Mouse (Mus musculus) forebrain, embryonic 10.5 days (tissue): ENCODE results near the gene Selenbp2. TPM values are rescaled to one million over a fixed set of nuclear protein-coding genes. Genes with fewer than 3 reads are reported as not detected.
"Not testable (repeated sequence)": the region's sequence is repeated elsewhere in the genome, so short reads cannot be mapped to it uniquely, and the experiment has no call there.

ENCODE experiments used
- DNase-seq: peaks from one replicate; pipeline ENCODE4 v3.0.0-alpha.2; 2017; ENCODE audit warnings: low spot score; ENCODE audit errors: extremely low spot score
- H3K27ac ChIP-seq: fragments of 300-500 bp; sonication (generic); 2 replicates; pipeline ENCODE4 v1.5.1; 2016; ENCODE audit warnings: mild to moderate bottlenecking
- H3K27me3 ChIP-seq: fragments of 300-500 bp; sonication (generic); 2 replicates; pipeline ENCODE4 v1.6.1; 2016; ENCODE audit warnings: mild to moderate bottlenecking; ENCODE audit not compliant: poor library complexity, severe bottlenecking
- H3K36me3 ChIP-seq: fragments of 300-500 bp; sonication (generic); replicated peaks from 2 replicates; pipeline ENCODE4 v1.6.1; 2016; ENCODE audit warnings: mild to moderate bottlenecking, moderate library complexity
- H3K4me1 ChIP-seq: fragments of 300-500 bp; sonication (generic); 2 replicates; pipeline ENCODE4 v1.6.1; 2016
- H3K4me3 ChIP-seq: fragments of 300-500 bp; sonication (generic); 2 replicates; pipeline ENCODE4 v1.5.1; 2016; ENCODE audit warnings: mild to moderate bottlenecking, moderate library complexity
- H3K9me3 ChIP-seq: fragments of 300-500 bp; sonication (generic); 2 replicates; pipeline ENCODE4 v1.6.1; 2016; ENCODE audit warnings: mild to moderate bottlenecking, moderate library complexity
- WGBS: fragments of 180-500 bp; shearing (Covaris S2); methylation state at CpG from one replicate; pipeline ENCODE4 v1.1.7; 2016; 5-methylcytosine and 5-hydroxymethylcytosine counted together
- polyA plus RNA-seq: library from polyadenylated mRNA; unstranded; fragments of >200 nt; fragmentation: Nextera tagmentation; extraction: Ambion mirVana; gene quantifications from 2 replicates; pipeline ENCODE4 v1.2.1, GENCODE M21; 2016

Selenbp2 gene
- polyA plus RNA-seq, 1 experiment from 2014 or later: not detected

DNA sequence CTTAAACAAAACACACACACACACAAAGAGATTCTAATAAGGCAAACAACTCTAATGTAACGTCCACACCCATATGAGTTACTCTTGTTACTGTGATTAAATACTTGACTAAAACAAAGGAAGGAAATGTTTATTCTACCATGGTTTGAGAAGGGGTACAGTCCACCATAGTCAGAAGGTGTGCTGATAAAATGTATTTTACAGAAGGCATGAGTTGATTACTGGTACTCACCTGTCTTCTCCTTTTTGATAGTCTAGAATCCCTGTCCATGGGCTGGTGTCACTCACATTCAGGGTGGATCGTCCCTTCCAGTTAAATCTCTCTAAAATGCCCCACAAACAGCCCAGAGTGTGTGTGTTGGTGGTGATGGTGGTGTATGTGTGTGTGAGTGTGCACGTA, 9.5 kb downstream of the Selenbp2 start:
- no peak overlapping the region for H3K4me3 ChIP-seq
- WGBS: 79% methylated on average over 3 of the region's 3 CpGs
- no peaks in the 10 kb centered on the region for H3K36me3 ChIP-seq
- H3K27ac ChIP-seq: no peak overlapping the region
- DNase-seq: no peak
- peaks cover 4% of the 10 kb centered on the region; the same call in 1 of the 2 replicates for H3K9me3 ChIP-seq
- no peaks in the 10 kb centered on the region for H3K4me1 ChIP-seq
- no peaks in the 10 kb centered on the region for H3K27me3 ChIP-seq

DNA sequence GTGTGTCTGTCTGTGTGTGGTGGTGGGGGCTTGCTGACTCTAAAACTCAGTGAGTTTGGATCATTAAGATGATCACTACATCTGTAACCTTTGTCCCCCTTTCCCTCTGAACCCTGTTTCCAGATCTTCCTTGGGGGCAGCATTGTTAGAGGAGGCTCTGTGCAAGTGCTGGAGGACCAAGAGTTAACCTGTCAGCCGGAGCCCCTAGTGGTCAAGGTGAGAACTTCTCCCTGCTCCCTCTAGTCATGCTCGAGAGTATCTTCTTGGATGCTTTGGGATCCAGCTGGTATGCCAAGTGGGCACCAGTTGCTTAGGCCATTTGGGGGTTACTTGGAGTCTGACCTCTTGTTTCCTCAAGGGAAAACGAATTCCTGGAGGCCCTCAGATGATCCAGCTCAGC, 10.0 kb downstream of the Selenbp2 start:
- H3K4me3 ChIP-seq, H3K9me3 ChIP-seq, DNase-seq, H3K36me3 ChIP-seq, H3K27me3 ChIP-seq, H3K27ac ChIP-seq, H3K4me1 ChIP-seq: not testable (repeated sequence)
- 31% methylated on average over 3 of the region's 3 CpGs for WGBS

DNA sequence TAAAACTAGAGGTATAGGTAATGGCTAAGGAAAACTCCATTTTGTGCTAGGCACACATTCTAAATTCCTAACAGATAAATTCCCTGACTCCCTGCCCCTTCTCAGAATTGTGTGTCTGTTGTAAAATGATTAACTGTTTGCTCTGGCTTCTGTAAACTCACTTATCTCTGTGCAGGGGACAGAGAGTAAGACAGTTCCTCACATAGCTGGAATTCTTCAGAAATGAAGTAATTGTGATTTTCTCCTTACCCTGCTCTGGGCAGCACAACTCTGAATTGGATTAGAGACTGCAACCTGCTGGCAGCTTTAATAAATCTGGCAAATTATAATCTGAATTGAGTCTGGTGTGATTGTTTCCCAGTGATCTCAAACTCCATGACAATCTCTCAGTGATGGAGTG, 17.2 kb downstream of the Selenbp2 start:
- H3K27me3 ChIP-seq, H3K27ac ChIP-seq, DNase-seq, H3K4me3 ChIP-seq, H3K4me1 ChIP-seq, H3K36me3 ChIP-seq: not testable (repeated sequence)
- H3K9me3 ChIP-seq: peaks cover 17% of the 10 kb centered on the region

DNA sequence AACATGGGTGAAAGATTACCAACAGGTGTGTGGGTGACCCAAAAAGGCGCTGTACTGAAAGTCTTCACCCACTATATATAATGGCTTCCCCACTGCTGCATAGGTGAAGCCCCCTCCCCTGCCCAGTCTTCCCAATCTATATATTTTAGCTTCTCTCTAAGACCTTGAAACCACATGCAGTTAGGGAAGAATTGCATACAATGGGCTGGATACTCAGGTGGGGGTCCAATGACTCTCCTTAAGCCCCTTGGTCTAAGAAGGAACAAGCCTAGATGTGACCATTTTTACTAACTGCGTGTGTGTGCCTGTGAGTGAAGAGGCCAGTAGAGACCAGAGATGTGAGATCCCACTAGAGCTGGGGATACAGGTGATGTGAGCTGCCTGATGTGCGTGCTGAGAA, 20.1 kb downstream of the Selenbp2 start:
- peaks cover 14% of the 10 kb centered on the region for H3K9me3 ChIP-seq
- 84% methylated on average over 3 of the region's 3 CpGs for WGBS
- not testable (repeated sequence) for H3K27me3 ChIP-seq, H3K4me3 ChIP-seq, H3K27ac ChIP-seq, H3K36me3 ChIP-seq, H3K4me1 ChIP-seq, DNase-seq

DNA sequence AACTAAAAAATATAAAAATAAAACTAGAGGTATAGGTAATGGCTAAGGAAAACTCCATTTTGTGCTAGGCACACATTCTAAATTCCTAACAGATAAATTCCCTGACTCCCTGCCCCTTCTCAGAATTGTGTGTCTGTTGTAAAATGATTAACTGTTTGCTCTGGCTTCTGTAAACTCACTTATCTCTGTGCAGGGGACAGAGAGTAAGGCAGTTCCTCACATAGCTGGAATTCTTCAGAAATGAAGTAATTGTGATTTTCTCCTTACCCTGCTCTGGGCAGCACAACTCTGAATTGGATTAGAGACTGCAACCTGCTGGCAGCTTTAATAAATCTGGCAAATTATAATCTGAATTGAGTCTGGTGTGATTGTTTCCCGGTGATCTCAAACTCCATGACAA, 24.9 kb downstream of the Selenbp2 start:
- not testable (repeated sequence) for H3K36me3 ChIP-seq, H3K27ac ChIP-seq, DNase-seq, H3K27me3 ChIP-seq, H3K4me1 ChIP-seq, H3K4me3 ChIP-seq
- H3K9me3 ChIP-seq: peaks cover 11% of the 10 kb centered on the region
- WGBS: 44% methylated on average over 1 of the region's 1 CpGs

DNA sequence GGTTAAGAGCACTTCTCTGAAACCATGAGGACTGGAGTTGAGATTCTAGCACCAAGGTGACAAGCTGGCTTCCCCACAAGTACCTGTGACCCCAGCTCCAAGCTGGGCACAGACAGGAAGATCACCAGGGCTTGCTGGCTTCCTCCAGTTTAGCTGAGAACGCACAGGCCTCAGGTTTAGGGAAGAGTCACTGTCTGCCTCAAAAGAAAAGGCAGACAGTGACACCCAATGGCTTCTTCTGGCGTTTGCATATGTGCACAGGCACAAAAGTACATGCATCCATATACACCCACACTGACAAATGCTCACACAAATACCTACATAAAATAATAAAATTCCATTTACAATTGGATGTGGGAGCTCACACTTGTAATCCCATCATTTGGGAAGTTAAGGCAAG, 30.3 kb downstream of the Selenbp2 start:
- not testable (repeated sequence) for H3K36me3 ChIP-seq, H3K27me3 ChIP-seq, H3K4me3 ChIP-seq, H3K9me3 ChIP-seq, H3K27ac ChIP-seq, DNase-seq, H3K4me1 ChIP-seq
- WGBS: 40% methylated on average over 2 of the region's 2 CpGs

DNA sequence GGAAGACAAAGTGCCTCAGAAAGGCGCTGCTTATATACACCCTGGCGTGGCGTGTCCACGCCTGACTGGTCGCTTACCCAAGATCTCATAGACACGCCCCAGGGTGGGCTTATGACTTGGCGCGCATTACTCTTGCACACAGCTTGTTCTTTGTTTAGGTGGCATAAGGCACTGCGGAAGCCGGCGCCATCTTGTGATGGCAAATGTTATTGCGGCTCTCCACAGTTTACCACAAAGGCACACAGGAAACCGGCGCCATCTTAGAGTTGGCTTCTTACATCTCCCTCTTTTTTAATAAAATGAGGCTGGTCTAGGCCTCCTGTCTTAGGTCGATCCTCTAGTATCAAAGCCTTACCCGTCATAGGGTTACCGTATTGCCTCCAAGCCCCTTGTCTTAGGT, 52.3 kb downstream of the Selenbp2 start:
- no peak for DNase-seq
- Histone ChIP-seq H3K9me3 (peaks cover 12% of the 10 kb centered on the region), H3K4me3 (no peak overlapping the region), H3K4me1 (no peaks in the 10 kb centered on the region), H3K36me3 (peaks cover 4% of the 10 kb centered on the region; the same call in 1 of the 2 replicates), H3K27ac (no peak overlapping the region), H3K27me3 (no peaks in the 10 kb centered on the region)
- 93% methylated on average over 17 of the region's 17 CpGs for WGBS

Other genes with a start within 250 kb of the Selenbp2 start
- gene Oaz3, start 249.6 kb upstream of the Selenbp2 start, polyA plus RNA-seq: 0.62 and 0.81 TPM in 2 replicates
- 34.7 and 46.8 TPM in 2 replicates for gene Celf3, start 215.3 kb upstream of the Selenbp2 start, polyA plus RNA-seq
- 6.0 and 6.9 TPM in 2 replicates for gene Riiad1, start 213.2 kb upstream of the Selenbp2 start, polyA plus RNA-seq
- 41.2 and 46.5 TPM in 2 replicates for gene Snx27, start 110.8 kb upstream of the Selenbp2 start, polyA plus RNA-seq
- not detected in 2 replicates for gene Gm10972, start 50.4 kb upstream of the Selenbp2 start, polyA plus RNA-seq
- gene Tuft1, start 34.7 kb upstream of the Selenbp2 start, polyA plus RNA-seq: 3.4 and 4.1 TPM in 2 replicates
- gene Cgn, start 92.9 kb downstream of the Selenbp2 start, polyA plus RNA-seq: 9.1 and 10.3 TPM in 2 replicates
- gene Pogz, start 144.0 kb downstream of the Selenbp2 start, polyA plus RNA-seq: 18.5 and 20.3 TPM in 2 replicates
- 345 and 349 TPM in 2 replicates for gene Psmb4, start 193.4 kb downstream of the Selenbp2 start, polyA plus RNA-seq
- 2.5 and 2.7 TPM in 2 replicates for gene Selenbp1, start 239.5 kb downstream of the Selenbp2 start, polyA plus RNA-seq